Mouse (Mus musculus) cerebral cortex, adult 2 months (tissue): Measurements from ENCODE around the gene March5.

Experiments used
- WGBS: fragments of 180-500 bp; shearing (Covaris S2); methylation state at CpG from one replicate; pipeline ENCODE4 v1.1.7; 2018; 5-methylcytosine and 5-hydroxymethylcytosine counted together

March5 gene

GRCm38 (mm10) chr19:37265333-37266103 is 58.2 kb downstream of the March5 start:
- WGBS, result 19% methylated on average over 10 of the region's 10 CpGs

- WGBS, result 92% methylated on average over 16 of the region's 16 CpGs
Observed at GRCm38 (mm10) chr19:37269106-37269505, 61.8 kb downstream of the March5 start.
